Mouse (Mus musculus) liver, embryonic 14.5 days (tissue): ENCODE results near the gene Spred1.

Experiments
- CTCF ChIP-seq: IDR thresholded peaks from 2 replicates; pipeline ENCODE4 v1.5.1; 2016; ENCODE audit warnings: antibody characterized with exemption, low read depth, control low read depth
- EP300 ChIP-seq: IDR thresholded peaks from 2 replicates; pipeline ENCODE4 v1.6.1; 2016; ENCODE audit warnings: antibody characterized with exemption, low read depth

- no peak for TF ChIP-seq CTCF
- no peak for TF ChIP-seq EP300
Observed at GRCm38 (mm10) chr2:117137751-117138150, 16.6 kb downstream of the Spred1 start.
